Mouse (Mus musculus): Measurements from ENCODE around the gene Hist1h2bb.
A peak's percentile ranks its signal among the peaks of the same experiment; 100 is the strongest.
"Not testable (repeated sequence)": the region's sequence is repeated elsewhere in the genome, so short reads cannot be mapped to it uniquely, and the experiment has no call there.

DNA sequence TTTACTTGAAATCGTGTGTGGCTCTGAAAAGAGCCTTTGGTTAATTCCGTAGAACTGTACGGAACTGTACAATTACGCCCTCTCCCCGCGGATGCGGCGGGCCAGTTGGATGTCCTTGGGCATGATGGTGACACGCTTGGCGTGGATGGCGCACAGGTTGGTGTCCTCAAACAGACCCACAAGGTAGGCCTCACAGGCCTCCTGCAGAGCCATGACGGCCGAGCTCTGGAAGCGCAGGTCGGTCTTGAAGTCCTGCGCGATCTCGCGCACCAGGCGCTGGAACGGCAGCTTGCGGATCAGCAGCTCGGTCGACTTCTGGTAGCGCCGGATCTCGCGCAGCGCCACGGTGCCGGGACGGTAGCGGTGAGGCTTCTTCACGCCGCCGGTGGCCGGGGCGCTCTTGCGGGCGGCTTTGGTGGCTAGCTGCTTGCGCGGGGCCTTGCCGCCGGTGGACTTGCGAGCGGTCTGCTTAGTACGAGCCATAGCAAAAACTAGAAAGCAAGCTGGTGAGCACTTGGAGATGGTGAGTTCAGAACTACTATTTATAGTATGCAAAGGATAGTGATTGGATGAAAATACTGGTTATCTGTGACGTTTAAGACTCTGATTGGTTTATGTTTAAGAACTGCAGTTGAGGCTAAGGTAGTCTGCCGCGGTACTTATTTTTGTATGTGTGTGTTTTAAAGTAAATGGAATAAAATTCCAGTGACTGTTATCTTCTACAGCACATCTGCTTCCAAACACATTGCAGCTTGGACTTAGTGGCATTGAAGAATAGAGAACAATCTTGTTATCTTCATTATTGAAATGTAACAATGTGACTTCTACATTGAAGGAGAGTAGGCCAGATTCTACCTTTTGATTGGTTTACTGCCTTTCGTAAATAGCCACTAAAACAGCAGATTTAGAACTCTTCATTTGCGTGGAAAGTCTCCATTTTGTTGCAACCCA is 15.6 kb downstream of the Hist1h2bb start, which contains the start of gene Hist1h3a:
- not testable (repeated sequence) for TF ChIP-seq CTCF (IDR thresholded peaks at IDR 0.05; ENCODE audit: low read depth, low read length); GATA1 (IDR thresholded peaks at IDR 0.05; ENCODE audit: borderline replicate concordance, low read length); GATA2 (IDR thresholded peaks at IDR 0.05; ENCODE audit: borderline replicate concordance, low read depth, low read length)
- TF ChIP-seq TAL1 (conservative IDR thresholded peaks at IDR 0.05; ENCODE audit: low read depth, low read length) (0 out of 2 replicates have a peak, but pooled peaks have one; percentile 13), POLR2AphosphoS5 (IDR thresholded peaks at IDR 0.05; ENCODE audit: insufficient replicate concordance, low read depth, low read length) (peak; percentile 95)

All from G1E (cell line).